In genomic region chr8:116867321-116867720, GRCm38 (mm10) we compare ENCODE assay signal across 21 mouse cellular contexts. TPM values are rescaled to one million over a fixed set of nuclear protein-coding genes. Genes with fewer than 3 reads are reported as not detected.
DNase-seq lines count a peak whose midpoint lies in the region; ATAC-seq and TF ChIP-seq lines count a peak whose summit lies in the region.
"Had no signal": no experiment of that assay in that cellular context is flagged by ENCODE, and none has a peak within 500 bp of the region (broad histone marks: within the 10 kb centered on the region; RNA-seq: fewer than 3 reads in every experiment).

No protein-coding gene starts in this region.

- TF ChIP-seq POLR2A in liver, adult 2 months (IDR thresholded peaks at IDR 0.05; ENCODE audit: extremely low read depth, insufficient read depth, low read length), result no peak

- no peak overlapping the region for H3K27ac ChIP-seq in liver, adult 2 months (replicated peaks; ENCODE audit: insufficient read depth, low read depth, low read length)
- H3K27ac ChIP-seq in liver, embryonic 11.5 days (ENCODE audit: low read depth, low read length), result no peak overlapping the region
- H3K27ac ChIP-seq in kidney, postnatal 0 days, result peak overlapping the region; percentile 54
- H3K27ac ChIP-seq: embryonic facial prominence, embryonic 13.5 days; heart, embryonic 10.5 days; neural tube, embryonic 15.5 days had no signal

- no peaks in the 10 kb centered on the region for H3K79me2 ChIP-seq in liver, adult 2 months (ENCODE audit: control insufficient read depth, insufficient read depth, low read length)

- peak; percentile 37 for DNase-seq in adrenal gland, adult 2 months
- no peak for DNase-seq in adrenal gland, postnatal 4 days (ENCODE audit: low spot score in 2 of 2)
- peak; percentile 5 for DNase-seq in liver, adult 2 months (ENCODE audit: extremely low read depth, low read depth, low spot score)
- no peak for DNase-seq in liver, embryonic 11.5 days (ENCODE audit: low spot score)
- DNase-seq in kidney, postnatal 0 days (ENCODE audit: low spot score), result peak; percentile 13
- DNase-seq in testis, postnatal 14 days (ENCODE audit: low spot score), result no peak
- DNase-seq in urinary bladder, postnatal 4 days (ENCODE audit: low spot score in 2 of 2), result no peak
- DNase-seq: cerebellum, adult 11 months; cerebellum, postnatal 14 days; gastrocnemius, postnatal 25 days; layer of hippocampus, postnatal 36 days; lung, postnatal 14 days; right cerebral cortex, postnatal 25 days; thymus, adult 18-20 months; thymus, postnatal 4 days had no signal

- H3K27me3 ChIP-seq in liver, adult 2 months (ENCODE audit: control insufficient read depth, insufficient read depth, low read length), result no peaks in the 10 kb centered on the region
- peaks cover 17% of the 10 kb centered on the region for H3K27me3 ChIP-seq in liver, embryonic 11.5 days (replicated peaks; ENCODE audit: control insufficient read depth, insufficient read depth, low read length)
- 0 out of 2 replicates have a peak, but pooled peaks cover 4% of the 10 kb centered on the region for H3K27me3 ChIP-seq in kidney, postnatal 0 days (ENCODE audit: insufficient read depth, low read length)
- H3K27me3 ChIP-seq: neural tube, embryonic 15.5 days had no signal

- H3K4me1 ChIP-seq in liver, adult 2 months (ENCODE audit: control insufficient read depth, insufficient read depth, low read length), result no peaks in the 10 kb centered on the region; the same call in none of the 2 replicates
- H3K4me1 ChIP-seq in liver, embryonic 11.5 days (replicated peaks; ENCODE audit: control insufficient read depth, insufficient read depth, low read length), result no peaks in the 10 kb centered on the region
- H3K4me1 ChIP-seq in kidney, postnatal 0 days (replicated peaks; ENCODE audit: insufficient read depth, low read length), result 0 out of 2 replicates have a peak, but pooled peaks cover 5% of the 10 kb centered on the region

- H3K9ac ChIP-seq in liver, adult 2 months (ENCODE audit: low read depth, low read length), result no peak overlapping the region
- H3K9ac ChIP-seq in liver, embryonic 11.5 days (ENCODE audit: low read depth, low read length), result no peak overlapping the region
- H3K9ac ChIP-seq in kidney, postnatal 0 days (ENCODE audit: low read depth, low read length), result no peak overlapping the region
- H3K9ac ChIP-seq: embryonic facial prominence, embryonic 13.5 days; neural tube, embryonic 15.5 days had no signal

- TF ChIP-seq CTCF in liver, adult 2 months (IDR thresholded peaks at IDR 0.05; ENCODE audit: low read depth, low read length), result no peak
- no peak for TF ChIP-seq CTCF in kidney, postnatal 0 days (IDR thresholded peaks at IDR 0.05; ENCODE audit: low read depth)

- no peaks in the 10 kb centered on the region for H3K9me3 ChIP-seq in liver, embryonic 11.5 days (ENCODE audit: control insufficient read depth, low read length)
- H3K9me3 ChIP-seq in kidney, postnatal 0 days (replicated peaks; ENCODE audit: low read length), result no peaks in the 10 kb centered on the region
- H3K9me3 ChIP-seq: embryonic facial prominence, embryonic 13.5 days; heart, embryonic 10.5 days; neural tube, embryonic 15.5 days had no signal

- no peaks in the 10 kb centered on the region for H3K36me3 ChIP-seq in liver, adult 2 months (ENCODE audit: control insufficient read depth, insufficient read depth, low read length)
- no peaks in the 10 kb centered on the region for H3K36me3 ChIP-seq in liver, embryonic 11.5 days (ENCODE audit: control insufficient read depth, insufficient read depth, low read length)
- H3K36me3 ChIP-seq in kidney, postnatal 0 days (ENCODE audit: insufficient read depth, low read length), result no peaks in the 10 kb centered on the region
- H3K36me3 ChIP-seq: embryonic facial prominence, embryonic 13.5 days; G1E; heart, embryonic 10.5 days; neural tube, embryonic 15.5 days had no signal

- H3K4me2 ChIP-seq in liver, embryonic 11.5 days, result no peak overlapping the region
- H3K4me2 ChIP-seq in kidney, postnatal 0 days (ENCODE audit: low read length), result no peak overlapping the region
- H3K4me2 ChIP-seq: embryonic facial prominence, embryonic 13.5 days; neural tube, embryonic 15.5 days had no signal

- 67% methylated on average over 9 of the region's 9 CpGs for WGBS in liver, adult 2 months
- 73% methylated on average over 9 of the region's 9 CpGs for WGBS in liver, embryonic 11.5 days
- 50% methylated on average over 9 of the region's 9 CpGs for WGBS in kidney, postnatal 0 days

- H3K4me3 ChIP-seq in liver, adult 2 months (ENCODE audit: insufficient read depth, low read depth, low read length), result no peak overlapping the region
- no peak overlapping the region for H3K4me3 ChIP-seq in liver, embryonic 11.5 days (ENCODE audit: low read depth, low read length)
- no peak overlapping the region for H3K4me3 ChIP-seq in kidney, postnatal 0 days (replicated peaks; ENCODE audit: low read depth, low read length)
- H3K4me3 ChIP-seq: embryonic facial prominence, embryonic 13.5 days; heart, embryonic 10.5 days; neural tube, embryonic 15.5 days had no signal

- ATAC-seq in liver, embryonic 11.5 days (replicated peaks; ENCODE audit: low FRiP score), result no peak
- no peak for ATAC-seq in kidney, postnatal 0 days (replicated peaks; ENCODE audit: low FRiP score, low read depth)
- ATAC-seq: forebrain, embryonic 14.5 days; midbrain, embryonic 16.5 days had no signal

RNA-seq across cellular contexts. Expression of gene Cmc2, which starts 53.9 kb away (rescaled TPM):
- 10 to 100 TPM; 55.5 to 72.8 TPM for total RNA-seq in adrenal gland, adult 2 months (2021)
- 6.9 and 7.6 TPM in 2 replicates for polyA plus RNA-seq in adrenal gland, adult 2 months (2012; rRNA removed)
- total RNA-seq in adrenal gland, postnatal 4 days (2021), result 10 to 100 TPM; 32.8 to 33.6 TPM
- 9.3 and 10.9 TPM in 2 replicates for total RNA-seq in liver, adult 2 months (2014; rRNA removed)
- 4.2 and 5.2 TPM in 2 replicates for polyA plus RNA-seq in liver, adult 2 months (2012; rRNA removed)
- 94.4 and 101 TPM in 2 replicates for polyA plus RNA-seq in liver, embryonic 11.5 days (2014; fragmentation: Nextera tagmentation; extraction: Ambion mirVana)
- polyA plus RNA-seq in kidney, postnatal 0 days (2015; fragmentation: Nextera tagmentation; extraction: Ambion mirVana), result 97.8 and 100 TPM in 2 replicates

RNA-seq across cellular contexts. Expression of gene Cenpn, which starts 54.2 kb away (rescaled TPM):
- 1 to 10 TPM; 3.3 to 3.9 TPM for total RNA-seq in adrenal gland, adult 2 months (2021)
- polyA plus RNA-seq in adrenal gland, adult 2 months (2012; rRNA removed), result 1.7 and 2.6 TPM in 2 replicates
- total RNA-seq in adrenal gland, postnatal 4 days (2021), result 10 to 100 TPM; 16.8 to 18.7 TPM
- total RNA-seq in liver, adult 2 months (2014; rRNA removed), result 0.74 and 1.3 TPM in 2 replicates
- 0.44 and 0.72 TPM in 2 replicates for polyA plus RNA-seq in liver, adult 2 months (2012; rRNA removed)
- polyA plus RNA-seq in liver, embryonic 11.5 days (2014; fragmentation: Nextera tagmentation; extraction: Ambion mirVana), result 53.9 and 56.9 TPM in 2 replicates
- polyA plus RNA-seq in kidney, postnatal 0 days (2015; fragmentation: Nextera tagmentation; extraction: Ambion mirVana), result 18.7 and 21.8 TPM in 2 replicates

Comparison
In these comparisons a context has a peak if more than half of its experiments do, and no peak if none do; other contexts are left out.
1. DNase-seq: peak in adrenal gland, adult 2 months (single experiment), liver, adult 2 months (single experiment) and kidney, postnatal 0 days (single experiment); none in adrenal gland, postnatal 4 days (0 of 2), liver, embryonic 11.5 days (single experiment), testis, postnatal 14 days (single experiment) and urinary bladder, postnatal 4 days (0 of 2).
2. RNA of gene Cmc2, which starts 53.9 kb away (polyA plus RNA-seq): 94.4 to 101 TPM in liver, embryonic 11.5 days and 97.8 to 100 TPM in kidney, postnatal 0 days; 6.9 to 7.6 TPM in adrenal gland, adult 2 months and 4.2 to 5.2 TPM in liver, adult 2 months; every median in the first group is over 10 times any median in the second.